Mouse (Mus musculus) bone marrow macrophage, adult 2 months (primary cell): ENCODE measurements at regions not wholly inside any gene's neighbourhood (a gene's known extent, or its start where the extent isn't known, plus 50 kb on each side); places are given as distances from the start of the nearest gene placed in this dataset.

Source experiments
- H3K27ac ChIP-seq: 2 replicates; pipeline ENCODE4 v1.5.1; 2012; ENCODE audit warnings: low read depth, low read length; ENCODE audit not compliant: insufficient read depth
- H3K4me1 ChIP-seq: 2 replicates; pipeline ENCODE4 v1.6.1; 2012; ENCODE audit warnings: low read length; ENCODE audit not compliant: control insufficient read depth, insufficient read depth
- H3K4me3 ChIP-seq: 2 replicates; pipeline ENCODE4 v1.5.1; 2012; ENCODE audit warnings: mild to moderate bottlenecking, low read length, moderate library complexity; ENCODE audit not compliant: insufficient read depth
- CTCF ChIP-seq: IDR thresholded peaks from 2 replicates; pipeline ENCODE4 v1.5.1; 2012; ENCODE audit warnings: low read depth, mild to moderate bottlenecking, low read length, moderate library complexity
- POLR2A ChIP-seq: IDR thresholded peaks from 2 replicates; pipeline ENCODE4 v1.6.1; 2012; ENCODE audit warnings: mild to moderate bottlenecking, low read depth, low read length, borderline replicate concordance

- Histone ChIP-seq H3K4me3 (no peak overlapping the region), H3K4me1 (peaks cover 2% of the 10 kb centered on the region; the same call in 1 of the 2 replicates), H3K27ac (no peak overlapping the region)
- no peak for TF ChIP-seq POLR2A
- TF ChIP-seq CTCF, result no peak
Measured at GRCm38 (mm10) chr7:68686396-68687139, 62.5 kb downstream of the Arrdc4 start.

- Histone ChIP-seq H3K27ac (no peak overlapping the region), H3K4me1 (peaks cover 2% of the 10 kb centered on the region; the same call in 1 of the 2 replicates), H3K4me3 (no peak overlapping the region)
- TF ChIP-seq CTCF, result no peak
- no peak for TF ChIP-seq POLR2A
Measured at GRCm38 (mm10) chr7:68682929-68683643, 66.0 kb downstream of the Arrdc4 start.

- peaks cover 2% of the 10 kb centered on the region; the same call in 1 of the 2 replicates for H3K4me1 ChIP-seq
- TF ChIP-seq CTCF, result no peak
- TF ChIP-seq POLR2A, result no peak
- H3K4me3 ChIP-seq, result no peak overlapping the region
- H3K27ac ChIP-seq, result no peak overlapping the region
Measured at GRCm38 (mm10) chr7:68682318-68682728, 66.7 kb downstream of the Arrdc4 start.

GRCm38 (mm10) chr7:68679770-68680169 is 69.3 kb downstream of the Arrdc4 start:
- peaks cover 2% of the 10 kb centered on the region; the same call in 1 of the 2 replicates for H3K4me1 ChIP-seq
- TF ChIP-seq POLR2A (no peak), CTCF (no peak)
- H3K27ac ChIP-seq, result no peak overlapping the region
- no peak overlapping the region for H3K4me3 ChIP-seq

DNA sequence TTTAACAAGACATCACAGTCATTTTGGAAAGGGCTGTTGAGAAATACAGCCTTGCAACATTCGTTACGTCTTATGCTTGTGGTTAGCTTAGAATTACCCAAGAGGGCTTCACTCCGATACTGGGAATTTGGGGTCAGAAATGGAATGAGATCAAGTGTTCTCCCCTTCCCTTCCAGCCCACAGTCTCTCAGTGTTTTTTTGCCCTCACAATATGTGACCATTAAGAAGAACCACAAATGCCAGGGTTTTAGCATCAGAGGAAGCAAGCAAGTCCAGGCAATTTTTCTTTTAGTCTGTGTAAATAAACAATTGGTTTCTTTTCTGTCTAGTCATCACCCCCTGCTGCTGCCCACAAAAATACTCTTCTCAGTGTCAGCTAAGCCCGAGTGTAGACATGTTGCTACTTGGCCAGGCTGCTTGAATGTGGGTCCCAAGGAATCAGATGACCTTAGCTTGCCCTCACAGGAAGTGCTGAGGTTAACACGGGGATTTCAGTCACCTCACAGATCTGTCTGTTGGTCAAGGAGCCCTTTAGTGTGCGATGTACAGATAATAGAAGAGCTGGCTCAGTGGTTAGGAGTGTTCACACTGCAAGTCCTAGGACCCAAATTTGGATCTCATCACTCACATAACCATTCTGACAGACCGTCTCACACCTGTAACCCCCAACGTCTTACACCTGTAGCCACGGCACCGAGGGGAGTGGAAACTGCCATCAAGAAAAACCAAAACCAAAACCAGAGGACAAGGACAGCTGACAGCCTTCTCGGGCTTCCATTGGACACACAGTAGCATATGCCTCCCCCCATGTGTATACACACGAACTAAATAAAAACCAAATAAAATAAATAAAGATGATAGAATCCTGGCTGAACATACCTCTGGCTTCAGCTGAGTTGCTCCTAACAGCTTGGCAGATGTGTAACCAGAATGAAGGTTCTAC is 81.0 kb downstream of the Arrdc4 start:
- no peak overlapping the region for H3K4me3 ChIP-seq
- no peak overlapping the region for H3K27ac ChIP-seq
- TF ChIP-seq CTCF (no peak), POLR2A (no peak)

GRCm38 (mm10) chr7:68667215-68667614 is 81.8 kb downstream of the Arrdc4 start:
- TF ChIP-seq CTCF (no peak), POLR2A (no peak)
- Histone ChIP-seq H3K4me1 (peaks cover 2% of the 10 kb centered on the region), H3K4me3 (no peak overlapping the region), H3K27ac (no peak overlapping the region)

More for the DNA sequence above, 81.0 kb downstream of the Arrdc4 start:
- H3K4me1 ChIP-seq, result peaks cover 2% of the 10 kb centered on the region

DNA sequence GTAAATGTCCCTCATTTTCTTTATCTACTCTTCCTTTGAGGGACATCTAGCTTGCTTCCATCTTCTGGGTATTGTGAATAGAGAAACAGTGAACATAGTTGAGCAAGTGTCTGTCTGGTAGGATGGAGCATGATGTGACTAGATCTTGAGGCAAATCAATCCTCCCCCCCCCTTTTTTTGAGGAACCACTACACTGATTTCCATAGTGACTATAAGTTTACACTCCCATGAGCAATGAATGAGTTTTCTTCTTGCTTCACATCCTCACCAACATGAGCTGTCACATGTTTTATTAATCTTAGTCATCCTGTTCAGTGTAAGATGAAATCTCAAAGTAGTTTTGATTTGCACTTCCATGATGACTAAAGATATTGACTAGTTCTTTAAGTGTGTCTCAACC is 92.7 kb downstream of the Arrdc4 start:
- Histone ChIP-seq H3K27ac (no peak overlapping the region), H3K4me1 (no peaks in the 10 kb centered on the region), H3K4me3 (no peak overlapping the region)
- TF ChIP-seq POLR2A (no peak), CTCF (no peak)

DNA sequence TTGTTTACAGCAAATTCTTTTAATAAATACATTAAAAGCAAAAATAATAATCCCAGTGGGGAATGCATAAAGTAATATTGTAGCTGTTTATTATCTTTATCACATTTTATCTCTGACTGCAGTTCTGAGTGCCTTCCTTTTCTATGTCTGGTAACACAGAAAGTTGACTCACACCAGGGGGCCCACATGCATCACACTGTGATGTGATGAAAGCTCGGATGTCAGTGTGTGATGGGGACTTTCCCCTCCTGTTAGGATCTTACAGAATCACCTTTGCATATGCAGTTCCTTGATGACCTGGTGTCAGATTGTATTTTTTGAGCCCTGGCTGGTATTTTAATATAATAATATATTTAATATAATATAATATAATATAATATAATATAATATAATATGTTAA is 95.5 kb downstream of the Arrdc4 start:
- TF ChIP-seq CTCF (no peak), POLR2A (no peak)
- no peak overlapping the region for H3K27ac ChIP-seq

GRCm38 (mm10) chr7:68651418-68651817 is 97.6 kb downstream of the Arrdc4 start:
- no peak overlapping the region for H3K27ac ChIP-seq
- TF ChIP-seq POLR2A (no peak), CTCF (no peak)

More for the DNA sequence above, 95.5 kb downstream of the Arrdc4 start:
- Histone ChIP-seq H3K4me3 (no peak overlapping the region), H3K4me1 (no peaks in the 10 kb centered on the region)

DNA sequence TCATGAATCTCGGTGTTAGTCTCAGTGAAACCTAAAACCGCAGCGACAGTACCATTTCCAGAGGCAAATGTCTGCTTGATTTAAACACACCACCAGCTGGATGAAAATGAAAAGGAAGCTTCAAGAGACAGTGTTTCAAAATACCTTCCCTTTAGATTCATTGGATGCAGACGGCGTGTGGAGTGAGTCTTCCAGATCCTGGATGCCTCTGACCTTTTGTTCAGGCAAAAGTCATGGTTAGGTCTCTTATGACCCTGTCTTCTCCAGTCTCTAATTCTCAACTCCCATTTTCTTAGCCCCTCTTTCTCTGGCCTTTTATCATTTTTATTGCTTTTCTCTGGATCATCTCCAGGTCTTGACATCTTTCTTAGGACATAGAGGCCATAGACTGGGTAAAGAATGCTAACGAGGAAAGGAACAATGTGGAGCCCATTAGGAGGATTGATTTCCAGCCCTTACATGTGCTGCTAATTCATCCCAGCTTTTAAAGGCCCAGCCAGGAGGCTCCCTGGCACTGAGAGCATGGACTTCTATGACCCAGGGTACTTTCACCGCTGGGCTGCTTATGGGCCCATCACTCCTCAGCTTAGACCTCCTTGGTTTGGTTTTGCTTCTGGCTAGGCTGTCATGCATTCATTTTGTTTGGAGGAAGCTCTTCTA is 111.4 kb downstream of the Arrdc4 start:
- Histone ChIP-seq H3K27ac (no peak overlapping the region), H3K4me1 (no peaks in the 10 kb centered on the region), H3K4me3 (no peak overlapping the region)
- no peak for TF ChIP-seq POLR2A
- no peak for TF ChIP-seq CTCF

More at GRCm38 (mm10) chr7:68651418-68651817, 97.6 kb downstream of the Arrdc4 start:
- Histone ChIP-seq H3K4me1 (no peaks in the 10 kb centered on the region), H3K4me3 (no peak overlapping the region)
